Mouse (Mus musculus) embryonic facial prominence, embryonic 10.5 days (tissue): ENCODE measurements around the gene Gm45716. TPM values are rescaled to one million over a fixed set of nuclear protein-coding genes. Genes with fewer than 3 reads are reported as not detected.

Experiments
- DNase-seq: peaks from one replicate; pipeline ENCODE4 v3.0.0-alpha.2; 2017; ENCODE audit warnings: low spot score
- H3K27ac ChIP-seq: fragments of 300-500 bp; sonication (generic); replicated peaks from 2 replicates; pipeline ENCODE4 v1.5.1; 2016; ENCODE audit warnings: mild to moderate bottlenecking
- H3K27me3 ChIP-seq: fragments of 300-500 bp; sonication (generic); replicated peaks from 2 replicates; pipeline ENCODE4 v1.6.1; 2016; ENCODE audit warnings: low read depth, mild to moderate bottlenecking; ENCODE audit not compliant: poor library complexity, severe bottlenecking
- H3K36me3 ChIP-seq: fragments of 300-500 bp; sonication (generic); replicated peaks from 2 replicates; pipeline ENCODE4 v1.6.1; 2016; ENCODE audit warnings: mild to moderate bottlenecking, moderate library complexity
- H3K4me1 ChIP-seq: fragments of 300-500 bp; sonication (generic); 2 replicates; pipeline ENCODE4 v1.6.1; 2016
- H3K4me3 ChIP-seq: fragments of 300-500 bp; sonication (generic); 2 replicates; pipeline ENCODE4 v1.5.1; 2016; ENCODE audit warnings: mild to moderate bottlenecking, moderate library complexity
- H3K9me3 ChIP-seq: fragments of 300-500 bp; sonication (generic); 2 replicates; pipeline ENCODE4 v1.6.1; 2016; ENCODE audit warnings: mild to moderate bottlenecking
- WGBS: fragments of 180-500 bp; shearing (Covaris S2); methylation state at CpG from one replicate; pipeline ENCODE4 v1.1.7; 2016; 5-methylcytosine and 5-hydroxymethylcytosine counted together
- polyA plus RNA-seq: library from polyadenylated mRNA; unstranded; fragments of >200 nt; fragmentation: Nextera tagmentation; extraction: Ambion mirVana; gene quantifications from 2 replicates; pipeline ENCODE4 v1.2.1, GENCODE M21; 2016

Gene Gm45716
- polyA plus RNA-seq, 1 experiment from 2014 or later, result 14.6 TPM

DNA sequence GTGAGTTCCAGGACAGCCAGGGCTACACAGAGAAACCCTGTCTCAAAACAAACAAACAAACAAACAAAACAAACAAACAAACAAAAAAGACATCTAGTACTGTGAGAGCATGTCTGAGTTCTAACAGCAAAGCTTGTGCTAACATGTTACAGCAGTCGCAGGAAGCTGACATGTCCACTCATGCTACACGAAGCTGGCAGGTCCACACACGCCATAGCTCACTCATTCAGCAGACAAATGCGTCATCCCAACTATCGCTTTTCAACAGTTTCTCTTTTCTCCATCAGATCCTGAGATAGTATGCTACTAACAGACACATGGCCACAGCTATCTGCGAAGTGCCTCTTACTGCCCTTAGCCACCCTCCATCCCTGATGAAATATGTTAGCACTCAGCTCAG is 10.1 kb upstream of the Gm45716 start:
- Histone ChIP-seq H3K36me3 (no peaks in the 10 kb centered on the region), H3K4me3 (no peak overlapping the region), H3K4me1 (no peaks in the 10 kb centered on the region), H3K27me3 (no peaks in the 10 kb centered on the region), H3K9me3 (no peaks in the 10 kb centered on the region), H3K27ac (no peak overlapping the region)
- DNase-seq, result no peak
- WGBS, result 91% methylated on average over 6 of the region's 6 CpGs

DNA sequence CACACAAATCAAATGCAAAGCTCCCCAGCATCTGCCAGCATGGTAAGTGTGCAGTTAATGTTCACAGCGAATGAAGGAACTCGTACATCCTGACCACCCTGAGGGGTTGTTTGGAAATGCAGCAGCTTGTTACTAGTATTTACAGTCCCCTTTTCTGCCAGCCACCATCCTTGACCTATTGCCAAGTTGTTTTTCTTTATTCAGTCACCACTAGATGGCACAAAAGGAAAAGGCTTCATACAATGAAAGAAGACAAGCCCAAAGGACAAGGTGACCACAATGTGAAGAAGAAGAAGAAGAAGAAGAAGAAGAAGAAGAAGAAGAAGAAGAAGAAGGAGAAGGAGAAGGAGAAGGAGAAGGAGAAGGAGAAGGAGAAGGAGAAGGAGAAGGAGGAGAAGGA is 4.1 kb upstream of the Gm45716 start:
- Histone ChIP-seq H3K27ac (no peak overlapping the region), H3K4me3 (no peak overlapping the region), H3K36me3 (no peaks in the 10 kb centered on the region), H3K4me1 (no peaks in the 10 kb centered on the region), H3K27me3 (no peaks in the 10 kb centered on the region), H3K9me3 (no peaks in the 10 kb centered on the region)
- WGBS, result 32% methylated on average over 2 of the region's 2 CpGs
- DNase-seq, result no peak

DNA sequence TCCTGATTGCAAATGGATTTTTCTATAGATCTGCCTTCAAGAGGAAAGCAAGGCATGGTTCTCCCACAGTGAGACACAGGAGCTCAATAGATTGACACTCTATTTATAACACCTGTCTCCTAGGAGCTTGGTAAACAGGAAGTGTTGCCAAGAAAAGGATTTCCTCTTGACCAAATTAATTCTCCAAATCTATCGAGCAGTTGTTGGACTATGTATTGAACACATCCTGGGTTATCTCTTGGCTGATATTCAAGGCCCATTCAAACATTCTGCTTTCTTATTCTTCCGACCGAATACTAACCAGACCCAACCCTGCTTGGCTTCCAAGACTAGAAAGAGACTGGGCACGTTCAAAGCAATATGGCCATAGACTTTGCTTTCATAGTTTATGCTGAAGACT is 2.7 kb upstream of the Gm45716 start:
- no peaks in the 10 kb centered on the region for H3K27me3 ChIP-seq
- H3K4me3 ChIP-seq, result no peak overlapping the region
- no peaks in the 10 kb centered on the region for H3K36me3 ChIP-seq
- no peaks in the 10 kb centered on the region for H3K9me3 ChIP-seq
- H3K4me1 ChIP-seq, result no peaks in the 10 kb centered on the region
- DNase-seq, result no peak
- 86% methylated on average over 4 of the region's 4 CpGs for WGBS
- H3K27ac ChIP-seq, result no peak overlapping the region

DNA sequence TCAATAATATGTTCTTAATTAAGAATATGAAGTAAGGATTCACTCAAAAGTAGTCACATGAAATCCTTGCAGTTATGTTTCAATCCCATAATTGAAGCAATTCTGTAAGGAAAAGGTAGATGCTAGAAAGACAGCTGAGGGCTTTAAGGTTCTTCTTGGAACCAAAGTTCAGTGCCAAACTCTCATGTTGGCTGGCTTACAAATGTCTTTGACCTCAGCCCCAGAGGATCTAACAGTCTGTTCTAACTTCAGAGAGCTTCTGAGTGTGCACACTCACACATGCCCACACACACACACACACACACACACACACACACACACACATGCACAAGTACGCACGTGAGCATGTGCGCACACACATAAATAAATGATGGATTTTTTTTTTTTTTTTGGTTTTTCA is 2.7 kb downstream of the Gm45716 start:
- no peak for DNase-seq
- WGBS, result 92% methylated on average over 3 of the region's 3 CpGs
- Histone ChIP-seq H3K4me1 (no peaks in the 10 kb centered on the region), H3K4me3 (no peak overlapping the region), H3K36me3 (no peaks in the 10 kb centered on the region), H3K9me3 (no peaks in the 10 kb centered on the region), H3K27ac (no peak overlapping the region), H3K27me3 (no peaks in the 10 kb centered on the region)

DNA sequence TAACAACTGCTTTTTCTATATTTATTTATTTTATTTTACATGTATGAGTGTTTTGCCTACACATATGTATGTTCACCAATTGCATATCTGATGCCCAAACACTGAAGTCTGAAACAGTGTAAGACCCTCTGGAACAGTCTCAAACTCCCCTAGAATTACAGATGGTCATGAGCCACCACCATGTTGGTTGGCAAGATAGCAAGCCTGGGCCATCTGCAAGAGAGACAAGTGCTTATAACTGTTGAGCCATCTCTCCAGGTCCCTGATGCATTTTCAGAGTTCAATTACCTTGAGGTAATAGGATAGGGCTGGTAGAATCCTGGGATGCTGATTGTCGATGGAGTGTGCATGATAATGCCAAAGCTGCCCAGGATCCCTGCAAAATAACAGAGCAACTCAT is 7.5 kb downstream of the Gm45716 start:
- 82% methylated on average over 1 of the region's 1 CpGs for WGBS
- H3K36me3 ChIP-seq, result no peaks in the 10 kb centered on the region

DNA sequence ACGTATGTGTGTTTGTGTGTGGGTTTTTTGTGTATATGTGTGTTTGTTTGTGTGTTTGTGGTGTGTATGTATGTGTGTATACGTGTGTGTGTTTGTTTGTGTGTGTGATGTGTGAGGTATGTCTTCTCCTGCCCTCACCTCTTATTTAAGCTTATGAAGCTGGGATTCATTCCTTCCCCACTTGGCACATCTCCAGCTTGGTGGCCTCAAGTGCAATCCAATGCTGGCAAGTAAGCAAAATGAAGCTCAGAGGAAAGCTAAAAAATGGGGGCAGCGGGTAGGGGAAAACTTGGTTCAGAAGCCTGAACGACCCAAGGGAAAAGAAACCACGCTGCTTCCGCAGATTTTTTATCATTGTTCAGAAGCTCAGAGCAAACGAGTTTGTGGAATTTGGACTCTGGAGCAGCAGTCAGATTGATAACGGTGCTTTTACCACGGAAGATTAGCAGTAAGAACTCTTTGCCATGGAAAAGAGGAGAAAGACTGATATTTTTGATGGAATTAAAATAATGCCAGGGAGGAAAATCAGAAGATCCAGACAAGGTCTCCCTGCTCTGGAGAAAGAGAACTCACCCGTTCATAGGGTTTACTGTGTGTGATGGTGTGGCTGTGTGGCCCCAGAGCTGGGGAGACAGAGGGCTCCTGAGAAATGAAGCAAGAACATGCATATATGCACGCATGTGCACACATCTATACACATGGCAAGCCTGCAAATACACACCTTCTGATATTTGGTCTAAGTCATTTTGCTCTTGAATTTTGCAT is 8.5 kb downstream of the Gm45716 start:
- DNase-seq, result no peak
- WGBS, result 88% methylated on average over 11 of the region's 11 CpGs
- H3K9me3 ChIP-seq, result no peaks in the 10 kb centered on the region

More for the DNA sequence above, 7.5 kb downstream of the Gm45716 start:
- Histone ChIP-seq H3K27me3 (no peaks in the 10 kb centered on the region), H3K4me3 (no peak overlapping the region), H3K27ac (no peak overlapping the region), H3K9me3 (no peaks in the 10 kb centered on the region), H3K4me1 (no peaks in the 10 kb centered on the region)
- no peak for DNase-seq

DNA sequence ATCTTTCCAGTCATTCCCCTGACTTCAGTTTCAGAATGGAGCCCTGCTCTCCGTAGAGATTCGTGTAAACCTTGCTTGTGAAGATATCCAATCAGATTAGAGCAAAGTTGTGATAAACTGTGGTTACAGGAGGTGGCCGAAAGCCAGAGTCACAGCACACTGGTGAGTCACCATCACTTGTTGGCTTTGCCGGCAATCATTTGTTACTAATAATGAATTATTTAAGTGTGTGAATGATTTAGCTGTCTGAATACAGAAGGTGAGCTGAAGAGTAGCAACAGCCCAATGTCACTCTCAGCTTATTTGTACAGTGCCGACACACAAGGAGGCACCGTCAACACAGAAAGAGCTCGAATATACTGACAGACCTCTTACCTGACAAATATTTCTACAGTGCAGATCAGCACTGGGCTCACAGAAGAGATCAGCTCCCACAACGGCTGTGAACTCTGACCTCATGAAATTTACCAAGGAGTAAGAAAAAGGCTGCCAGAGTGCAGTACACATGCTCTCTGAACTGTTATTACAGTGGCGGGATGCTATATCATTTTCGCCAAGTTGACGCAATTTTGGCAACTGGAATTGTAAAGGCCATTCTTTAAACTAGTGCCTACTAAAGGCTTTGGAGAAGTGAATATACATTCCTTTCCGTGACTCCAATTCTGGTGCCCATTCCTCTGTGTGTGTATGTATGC is 9.2 kb downstream of the Gm45716 start:
- H3K27ac ChIP-seq, result no peak overlapping the region
- H3K4me1 ChIP-seq, result no peaks in the 10 kb centered on the region
- H3K27me3 ChIP-seq, result no peaks in the 10 kb centered on the region
- no peaks in the 10 kb centered on the region for H3K36me3 ChIP-seq
- DNase-seq, result no peak
- WGBS, result 84% methylated on average over 12 of the region's 12 CpGs
- no peak overlapping the region for H3K4me3 ChIP-seq
- no peaks in the 10 kb centered on the region for H3K9me3 ChIP-seq

More for the DNA sequence above, 8.5 kb downstream of the Gm45716 start:
- no peaks in the 10 kb centered on the region for H3K4me1 ChIP-seq
- H3K27me3 ChIP-seq, result no peaks in the 10 kb centered on the region
- no peak overlapping the region for H3K27ac ChIP-seq
- H3K36me3 ChIP-seq, result no peaks in the 10 kb centered on the region
- H3K4me3 ChIP-seq, result no peak overlapping the region

DNA sequence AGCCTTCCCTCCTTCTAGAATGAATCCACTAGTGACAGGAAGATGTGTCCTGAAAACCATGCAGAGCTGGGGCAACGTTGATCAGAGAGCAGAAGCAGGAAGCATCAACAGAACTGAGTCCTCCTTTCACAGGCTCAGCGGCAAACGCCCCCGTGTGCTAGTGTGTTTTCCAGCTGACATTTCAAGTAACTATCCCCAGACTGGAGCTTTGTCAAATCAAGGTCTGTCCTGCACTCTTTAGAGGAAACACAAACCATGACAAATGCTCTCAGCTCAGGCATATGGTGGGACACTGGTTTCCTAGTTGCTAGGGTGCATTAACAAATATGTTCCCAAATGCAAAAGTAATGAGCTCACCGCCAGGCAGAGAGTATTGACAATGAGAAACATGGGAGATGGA is 10.6 kb downstream of the Gm45716 start:
- no peaks in the 10 kb centered on the region for H3K36me3 ChIP-seq
- H3K4me3 ChIP-seq, result no peak overlapping the region
- no peaks in the 10 kb centered on the region for H3K4me1 ChIP-seq
- DNase-seq, result no peak
- H3K27me3 ChIP-seq, result no peaks in the 10 kb centered on the region
- no peaks in the 10 kb centered on the region for H3K9me3 ChIP-seq
- H3K27ac ChIP-seq, result no peak overlapping the region
- WGBS, result 63% methylated on average over 5 of the region's 5 CpGs

DNA sequence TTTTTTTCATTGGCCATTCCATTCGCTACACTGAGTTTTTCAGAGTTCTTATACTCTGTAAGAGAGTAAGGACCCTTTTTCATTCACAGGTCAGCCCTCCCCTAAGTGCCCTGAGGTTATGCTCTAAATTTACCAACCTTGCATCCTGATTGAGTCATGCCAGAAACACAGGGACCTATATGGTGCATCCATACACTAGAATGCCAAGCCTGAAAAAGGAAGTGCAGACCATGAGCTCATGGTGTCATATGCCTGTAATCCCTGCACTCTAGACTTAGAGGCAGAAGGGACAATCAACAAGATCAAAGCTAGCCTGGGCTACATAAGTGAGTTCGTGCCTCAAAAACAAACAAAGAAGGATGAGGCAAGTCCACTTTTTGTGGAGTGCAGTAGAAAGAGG is 13.3 kb downstream of the Gm45716 start:
- H3K36me3 ChIP-seq, result no peaks in the 10 kb centered on the region
- DNase-seq, result no peak
- H3K27ac ChIP-seq, result no peak overlapping the region
- no peak overlapping the region for H3K4me3 ChIP-seq
- WGBS, result 82% methylated on average over 2 of the region's 2 CpGs
- H3K9me3 ChIP-seq, result no peaks in the 10 kb centered on the region
- no peaks in the 10 kb centered on the region for H3K27me3 ChIP-seq
- no peaks in the 10 kb centered on the region for H3K4me1 ChIP-seq

DNA sequence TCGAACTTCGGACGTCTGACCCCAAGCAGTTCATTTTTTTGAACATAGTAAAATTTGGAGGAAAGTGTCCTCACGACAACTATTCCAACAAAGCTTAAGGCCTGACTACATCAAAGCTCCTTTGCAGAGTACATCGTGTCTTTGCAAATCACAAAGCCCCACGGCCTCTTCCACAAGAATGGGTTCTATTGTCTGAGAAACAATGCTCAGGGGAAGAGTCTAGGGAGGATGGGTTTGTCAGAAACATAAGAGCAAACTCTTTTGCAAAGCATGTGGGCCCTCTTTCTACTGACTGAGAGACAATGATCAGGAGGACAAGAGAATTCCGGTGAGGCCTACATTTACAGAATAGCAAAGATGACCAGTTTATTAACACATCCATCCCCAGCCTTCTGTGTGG is 26.8 kb downstream of the Gm45716 start:
- no peak for DNase-seq
- H3K4me3 ChIP-seq, result no peak overlapping the region

DNA sequence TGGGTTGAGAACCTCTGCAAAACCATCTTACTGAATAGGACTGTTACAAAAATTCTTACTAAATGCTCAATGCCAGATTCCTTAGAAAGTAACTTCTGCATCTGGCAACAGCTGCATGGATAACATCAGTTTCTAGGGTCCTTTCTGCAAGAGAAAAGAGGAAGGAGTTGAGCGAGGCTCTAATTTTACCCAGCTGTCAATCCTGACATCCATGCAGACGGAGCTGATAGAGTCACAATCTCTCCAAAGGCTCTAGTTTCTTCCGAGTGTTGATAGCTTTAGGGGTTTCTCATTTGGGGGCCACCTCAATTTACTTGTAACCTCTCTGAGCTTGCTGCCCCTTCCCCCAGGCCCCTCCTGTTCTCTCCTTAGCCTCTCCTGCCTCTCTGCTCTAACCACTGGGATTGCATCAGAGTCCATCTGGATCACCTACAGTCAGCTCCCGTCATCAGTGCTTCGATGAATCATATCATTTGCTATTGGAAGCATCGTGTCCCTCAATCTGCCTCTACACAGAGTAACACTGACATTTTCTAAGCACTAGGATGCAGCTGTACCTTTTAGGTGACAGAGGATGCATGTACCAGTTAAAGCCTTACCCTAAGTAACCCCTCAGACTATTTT is 32.7 kb downstream of the Gm45716 start:
- 54% methylated on average over 6 of the region's 6 CpGs for WGBS
- no peaks in the 10 kb centered on the region for H3K27me3 ChIP-seq
- no peaks in the 10 kb centered on the region for H3K9me3 ChIP-seq
- no peak overlapping the region for H3K27ac ChIP-seq
- no peak for DNase-seq
- H3K4me1 ChIP-seq, result peaks cover 26% of the 10 kb centered on the region
- no peak overlapping the region for H3K4me3 ChIP-seq
- H3K36me3 ChIP-seq, result no peaks in the 10 kb centered on the region

More for the DNA sequence above, 26.8 kb downstream of the Gm45716 start:
- Histone ChIP-seq H3K36me3 (no peaks in the 10 kb centered on the region), H3K27me3 (no peaks in the 10 kb centered on the region), H3K27ac (no peak overlapping the region), H3K4me1 (no peaks in the 10 kb centered on the region), H3K9me3 (no peaks in the 10 kb centered on the region)
- 67% methylated on average over 7 of the region's 7 CpGs for WGBS

DNA sequence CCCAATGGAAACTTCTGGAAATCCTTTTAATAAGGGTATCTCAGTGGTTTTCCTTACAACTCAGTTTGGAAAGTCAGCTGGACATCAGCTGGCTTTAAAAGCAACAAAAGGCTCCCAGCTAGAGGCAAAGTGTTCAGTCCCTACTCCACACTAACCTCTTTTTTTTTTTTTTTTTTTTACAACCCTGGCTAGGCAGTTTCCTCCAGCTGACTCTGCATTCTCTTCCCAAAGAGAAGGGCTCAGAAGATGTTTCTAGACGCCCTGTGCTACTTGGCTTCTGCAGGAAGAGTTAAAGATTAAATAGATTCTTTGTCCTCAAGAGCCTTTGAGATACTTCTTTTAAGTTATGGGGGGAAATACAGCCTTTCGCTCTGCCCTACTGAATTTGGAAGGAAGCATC is 33.3 kb downstream of the Gm45716 start:
- WGBS, result 24% methylated on average over 2 of the region's 2 CpGs
- no peaks in the 10 kb centered on the region for H3K9me3 ChIP-seq
- peaks cover 32% of the 10 kb centered on the region for H3K4me1 ChIP-seq
- H3K36me3 ChIP-seq, result no peaks in the 10 kb centered on the region
- DNase-seq, result no peak
- no peaks in the 10 kb centered on the region for H3K27me3 ChIP-seq
- no peak overlapping the region for H3K4me3 ChIP-seq
- no peak overlapping the region for H3K27ac ChIP-seq
